Mouse (Mus musculus) midbrain, embryonic 15.5 days (tissue): ENCODE measurements around the gene Zfp91. TPM values are rescaled to one million over a fixed set of nuclear protein-coding genes. Genes with fewer than 3 reads are reported as not detected.

Experiments used
- ATAC-seq: fragments of 200-750 bp; cut with Nextera tagmentation; replicated peaks from 2 replicates; pipeline ENCODE4 v1.8.0; 2017; ENCODE audit warnings: moderate TSS enrichment
- H3K27ac ChIP-seq: fragments of 300-500 bp; sonication (generic); 2 replicates; pipeline ENCODE4 v1.5.1; 2015; ENCODE audit warnings: mild to moderate bottlenecking, inconsistent platforms
- H3K27me3 ChIP-seq: fragments of 300-500 bp; sonication (generic); replicated peaks from 2 replicates; pipeline ENCODE4 v1.6.1; 2015; ENCODE audit warnings: inconsistent platforms
- H3K36me3 ChIP-seq: fragments of 300-500 bp; sonication (generic); replicated peaks from 2 replicates; pipeline ENCODE4 v1.6.1; 2015; ENCODE audit warnings: inconsistent platforms
- H3K4me1 ChIP-seq: fragments of 300-500 bp; sonication (generic); 2 replicates; pipeline ENCODE4 v1.6.1; 2015; ENCODE audit warnings: inconsistent platforms
- H3K4me2 ChIP-seq: fragments of 300-500 bp; sonication (generic); 2 replicates; pipeline ENCODE4 v1.6.1; 2015; ENCODE audit warnings: inconsistent platforms, mild to moderate bottlenecking, moderate library complexity
- H3K4me3 ChIP-seq: fragments of 300-500 bp; sonication (generic); 2 replicates; pipeline ENCODE4 v1.5.1; 2015; ENCODE audit warnings: mild to moderate bottlenecking, inconsistent platforms
- H3K9ac ChIP-seq: fragments of 300-500 bp; sonication (generic); 2 replicates; pipeline ENCODE4 v1.6.1; 2015; ENCODE audit warnings: mild to moderate bottlenecking, inconsistent platforms
- H3K9me3 ChIP-seq: fragments of 300-500 bp; sonication (generic); 2 replicates; pipeline ENCODE4 v1.6.1; 2016; ENCODE audit warnings: inconsistent platforms
- WGBS: fragments of 180-500 bp; shearing (Covaris S2); methylation state at CpG from one replicate; pipeline ENCODE4 v1.1.7; 2015; ENCODE audit warnings: mixed read lengths; 5-methylcytosine and 5-hydroxymethylcytosine counted together
- polyA plus RNA-seq: library from polyadenylated mRNA; unstranded; fragments of >200 nt; fragmentation: Nextera tagmentation; extraction: Ambion mirVana; gene quantifications from 2 replicates; pipeline ENCODE4 v1.2.1, GENCODE M21; 2015

Zfp91 gene
- polyA plus RNA-seq, 1 experiment from 2014 or later = 13.8 TPM

DNA sequence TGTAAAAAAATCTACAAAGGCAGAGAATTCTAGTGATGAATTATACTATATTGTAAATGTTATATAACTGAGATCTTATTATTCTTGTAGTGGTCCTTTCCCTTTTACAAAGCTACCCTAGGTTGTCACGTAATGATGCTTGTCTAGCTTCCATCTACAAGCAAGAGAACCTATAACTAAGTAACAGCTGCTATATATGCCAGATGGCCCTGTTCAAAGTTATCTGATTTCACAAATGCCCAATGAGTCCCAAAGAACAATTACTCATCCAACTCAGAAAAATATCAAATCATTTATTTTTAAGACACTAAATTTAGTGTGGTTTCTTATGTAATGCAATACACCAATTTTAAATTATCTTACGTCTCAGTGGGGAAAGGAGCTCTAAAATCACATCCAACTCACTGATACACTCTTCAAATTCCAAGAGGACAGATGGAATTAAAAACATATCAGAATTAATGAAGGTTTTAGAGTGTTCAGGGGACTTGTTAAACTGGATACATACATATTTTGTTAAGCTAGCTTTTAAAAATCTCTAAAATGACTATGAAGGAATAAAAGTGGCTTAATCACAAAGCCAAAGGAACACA lies 9.0 kb downstream of the Zfp91 start:
- Histone ChIP-seq H3K36me3 (no peaks in the 10 kb centered on the region), H3K9ac (no peak overlapping the region), H3K27me3 (no peaks in the 10 kb centered on the region), H3K27ac (no peak overlapping the region), H3K9me3 (no peaks in the 10 kb centered on the region), H3K4me3 (no peak overlapping the region), H3K4me2 (no peak overlapping the region), H3K4me1 (peaks cover 7% of the 10 kb centered on the region)
- ATAC-seq = no peak
- WGBS = 97% methylated on average over 2 of the region's 2 CpGs

DNA sequence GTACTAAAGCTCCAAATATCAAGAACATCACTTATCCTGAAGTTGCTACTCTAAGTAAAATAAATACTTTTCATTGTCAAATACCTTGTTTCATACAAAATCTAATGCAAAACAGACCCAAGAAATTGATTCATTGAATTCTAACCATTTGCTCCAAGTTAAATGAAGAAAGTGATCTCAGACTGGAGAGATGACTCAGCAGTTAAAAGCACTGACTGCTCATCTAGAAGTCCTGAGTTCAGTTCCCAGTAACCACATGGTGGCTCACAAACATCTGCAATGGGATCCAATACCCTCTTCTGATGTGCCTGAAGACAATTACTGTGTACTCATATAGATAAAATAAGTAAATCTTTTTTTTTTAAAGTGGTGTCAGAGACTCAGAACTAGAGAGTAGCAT lies 15.5 kb downstream of the Zfp91 start:
- H3K27me3 ChIP-seq = no peaks in the 10 kb centered on the region
- H3K27ac ChIP-seq = no peak overlapping the region
- H3K36me3 ChIP-seq = peaks cover 14% of the 10 kb centered on the region; the same call in 1 of the 2 replicates
- no peak overlapping the region for H3K4me2 ChIP-seq
- no peaks in the 10 kb centered on the region for H3K4me1 ChIP-seq
- no peaks in the 10 kb centered on the region for H3K9me3 ChIP-seq
- ATAC-seq = no peak
- H3K4me3 ChIP-seq = no peak overlapping the region
- no peak overlapping the region for H3K9ac ChIP-seq

DNA sequence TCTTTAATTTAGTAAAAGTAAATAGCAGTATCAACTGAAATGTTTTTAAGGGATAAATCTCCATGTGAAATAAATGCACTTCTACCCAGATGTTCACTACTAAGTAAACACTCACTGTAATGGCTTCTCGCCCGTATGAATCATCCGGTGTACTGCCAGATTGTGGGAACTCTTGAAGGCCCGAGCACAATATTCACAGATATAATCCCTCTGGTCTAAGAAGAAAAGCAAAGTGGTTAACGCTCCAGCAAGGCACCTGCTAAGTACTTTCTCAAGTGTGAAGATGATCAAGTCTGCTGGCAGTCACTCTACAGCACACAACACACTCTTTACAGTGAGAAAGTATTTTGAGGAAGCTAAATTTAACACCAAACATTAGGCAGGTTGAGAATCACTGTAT lies 25.0 kb downstream of the Zfp91 start:
- no peaks in the 10 kb centered on the region for H3K4me1 ChIP-seq
- H3K4me2 ChIP-seq = no peak overlapping the region
- no peak for ATAC-seq
- H3K36me3 ChIP-seq = peaks cover 18% of the 10 kb centered on the region
- no peak overlapping the region for H3K9ac ChIP-seq
- H3K27ac ChIP-seq = no peak overlapping the region
- H3K27me3 ChIP-seq = no peaks in the 10 kb centered on the region
- WGBS = 87% methylated on average over 5 of the region's 5 CpGs
- no peaks in the 10 kb centered on the region for H3K9me3 ChIP-seq
- no peak overlapping the region for H3K4me3 ChIP-seq

DNA sequence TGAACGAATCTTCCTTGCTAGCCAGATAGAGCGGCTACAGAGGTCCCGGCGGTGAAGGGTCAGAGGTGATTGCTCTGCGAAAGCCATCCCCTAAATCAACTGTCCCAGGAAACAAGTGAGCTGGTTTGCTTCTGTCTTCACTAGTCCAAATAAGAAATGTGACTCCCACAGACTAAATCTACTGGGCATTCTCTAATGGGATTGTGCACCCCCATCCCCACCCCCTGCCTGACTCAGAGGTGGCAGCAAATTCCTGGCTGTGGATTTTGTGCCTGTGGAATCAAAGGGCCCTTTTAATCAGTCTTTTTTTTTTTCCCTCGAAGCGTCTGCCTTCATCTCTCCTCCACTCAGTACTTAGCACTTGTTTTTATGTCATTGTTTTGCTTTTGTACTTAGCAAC lies 30.6 kb downstream of the Zfp91 start, which contains the start of gene Cntf:
Cntf (minus strand) TSS at position 325 of the 400 bp plus-strand sequence.
- Histone ChIP-seq H3K9ac (no peak within 1 kb of the TSS), H3K9me3 (no peaks in the 10 kb centered on the region), H3K27ac (no peak within 1 kb of the TSS), H3K36me3 (peaks cover 24% of the 10 kb centered on the region), H3K4me1 (no peaks in the 10 kb centered on the region), H3K4me3 (no peak within 1 kb of the TSS), H3K4me2 (no peak within 1 kb of the TSS), H3K27me3 (no peaks in the 10 kb centered on the region)
- no peak for ATAC-seq
- whole genome bisulfite sequencing = 53% methylated on average over 7 of the region's 7 CpGs

DNA sequence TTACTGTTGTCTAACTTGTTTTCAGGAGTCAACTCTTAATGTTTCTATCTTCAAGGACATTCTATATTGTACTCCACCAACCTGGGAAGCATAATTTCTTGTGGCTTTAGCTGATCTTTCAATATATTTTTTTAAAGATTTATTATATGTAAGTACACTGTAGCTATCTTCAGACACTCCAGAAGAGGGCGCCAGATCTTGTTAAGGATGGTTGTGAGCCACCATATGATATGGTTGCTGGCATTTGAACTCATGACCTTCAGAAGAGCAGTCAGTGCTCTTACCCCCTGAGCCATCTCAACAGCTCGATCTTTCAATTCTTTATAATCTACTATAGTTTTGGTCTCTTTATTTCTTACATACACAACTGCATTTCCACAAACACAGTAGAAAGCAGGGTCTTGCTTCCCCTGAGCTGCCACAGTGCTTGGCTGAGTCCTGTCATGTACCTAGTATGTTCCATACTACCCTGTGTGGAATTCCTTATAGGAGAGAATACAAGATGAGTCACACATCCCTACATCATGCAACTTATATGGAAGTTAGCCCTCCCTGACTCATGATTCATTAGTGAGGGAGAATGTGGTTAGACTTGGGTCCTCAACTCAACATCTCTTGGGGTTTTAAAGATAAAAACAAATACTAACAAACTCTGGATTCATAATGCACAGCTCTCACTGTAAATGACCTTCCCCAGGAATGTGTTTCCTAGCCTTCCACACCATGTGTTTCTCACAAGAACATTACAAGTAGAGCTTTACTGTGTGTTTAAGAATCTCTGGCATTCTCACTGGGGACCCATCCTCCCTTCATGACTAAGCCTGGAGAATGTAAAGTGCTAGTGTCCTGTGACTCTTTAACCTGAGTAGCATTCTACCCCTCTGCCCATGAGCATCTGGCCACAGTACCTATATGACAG lies 33.5 kb downstream of the Zfp91 start:
- ATAC-seq = no peak
- WGBS = 60% methylated on average over 2 of the region's 2 CpGs

DNA sequence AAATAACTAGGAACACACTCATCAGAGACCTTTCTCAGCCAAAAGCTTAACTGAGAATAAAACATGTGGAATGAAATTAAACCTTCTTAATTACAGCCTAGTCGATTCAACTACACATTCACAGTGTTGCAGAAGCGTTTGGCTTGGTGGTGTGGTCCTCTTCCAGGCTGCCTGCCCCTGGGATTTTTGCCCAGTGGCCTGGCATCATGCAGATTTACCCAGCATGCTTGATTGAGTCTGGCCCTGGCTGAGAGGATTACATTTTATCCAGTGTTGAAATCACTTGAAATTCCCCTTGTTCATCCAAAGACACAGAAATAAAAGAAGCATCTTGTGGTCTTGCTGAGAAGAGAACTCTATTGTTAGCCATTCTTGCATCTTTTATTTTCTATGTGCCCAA lies 36.3 kb downstream of the Zfp91 start:
- ATAC-seq = peak; percentile 69; the same call in 1 of the 2 replicates
- Histone ChIP-seq H3K27ac (no peak overlapping the region), H3K27me3 (no peaks in the 10 kb centered on the region), H3K4me3 (no peak overlapping the region), H3K9me3 (no peaks in the 10 kb centered on the region), H3K9ac (no peak overlapping the region), H3K4me2 (no peak overlapping the region), H3K36me3 (peaks cover 15% of the 10 kb centered on the region; the same call in 1 of the 2 replicates), H3K4me1 (no peaks in the 10 kb centered on the region)
- WGBS = 34% methylated on average over 2 of the region's 2 CpGs

More for the DNA sequence above, 33.5 kb downstream of the Zfp91 start:
- H3K4me1 ChIP-seq = no peaks in the 10 kb centered on the region
- no peak overlapping the region for H3K27ac ChIP-seq
- no peaks in the 10 kb centered on the region for H3K9me3 ChIP-seq
- no peak overlapping the region for H3K9ac ChIP-seq
- no peak overlapping the region for H3K4me2 ChIP-seq
- no peaks in the 10 kb centered on the region for H3K27me3 ChIP-seq
- H3K4me3 ChIP-seq = no peak overlapping the region
- H3K36me3 ChIP-seq = peaks cover 15% of the 10 kb centered on the region; the same call in 1 of the 2 replicates

DNA sequence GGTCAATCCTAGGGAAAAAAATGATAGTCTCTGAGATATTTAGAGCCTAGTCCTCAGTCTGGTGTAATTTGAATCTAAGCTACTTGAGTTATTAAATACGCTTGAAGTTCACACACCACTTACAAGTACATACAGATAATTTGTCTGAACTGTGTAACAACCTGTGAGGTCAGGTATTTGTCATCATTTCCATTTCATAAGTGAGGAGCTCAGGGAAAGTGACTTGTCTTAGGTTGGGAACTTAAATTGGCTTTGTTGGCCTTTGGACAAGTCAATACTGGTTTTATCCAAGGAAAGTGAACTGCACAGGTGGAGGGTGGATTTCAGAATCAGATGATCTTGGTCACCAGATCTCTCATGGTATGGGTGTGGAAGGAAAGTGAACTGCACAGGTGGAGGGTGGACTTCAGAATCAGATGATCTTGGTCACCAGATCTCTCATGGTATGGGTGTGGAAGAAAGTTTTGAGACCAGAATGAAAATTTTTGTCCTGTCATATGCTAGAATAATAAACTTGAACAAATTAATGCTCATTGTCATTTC lies 36.9 kb downstream of the Zfp91 start:
- H3K9me3 ChIP-seq = no peaks in the 10 kb centered on the region
- peaks cover 9% of the 10 kb centered on the region; the same call in 1 of the 2 replicates for H3K36me3 ChIP-seq
- no peak overlapping the region for H3K9ac ChIP-seq
- 96% methylated on average over 1 of the region's 1 CpGs for WGBS
- no peaks in the 10 kb centered on the region for H3K4me1 ChIP-seq
- no peak overlapping the region for H3K4me3 ChIP-seq
- no peak for ATAC-seq
- H3K27me3 ChIP-seq = no peaks in the 10 kb centered on the region
- no peak overlapping the region for H3K27ac ChIP-seq
- no peak overlapping the region for H3K4me2 ChIP-seq

DNA sequence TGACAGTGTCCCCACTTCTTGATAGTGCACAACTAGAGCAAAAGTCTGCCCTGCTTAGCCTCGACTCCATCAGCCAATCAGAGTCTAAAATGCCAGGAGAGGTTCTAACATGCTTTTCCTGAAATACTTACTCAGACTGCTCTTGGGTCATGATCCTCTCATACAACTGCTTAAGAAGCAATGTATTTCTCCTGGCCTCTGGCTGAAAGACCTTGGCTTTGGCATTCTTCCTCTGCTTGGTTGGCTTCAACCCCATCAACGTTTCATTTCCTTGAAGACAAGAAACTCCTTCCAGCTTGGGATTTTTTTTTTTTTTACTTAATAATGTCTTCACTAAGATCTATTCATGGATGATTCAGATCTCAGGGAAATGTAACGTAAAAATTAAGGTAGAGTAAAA lies 39.6 kb downstream of the Zfp91 start:
- no peaks in the 10 kb centered on the region for H3K9me3 ChIP-seq
- no peaks in the 10 kb centered on the region for H3K27me3 ChIP-seq
- 83% methylated on average over 3 of the region's 3 CpGs for WGBS
- no peak overlapping the region for H3K9ac ChIP-seq
- no peaks in the 10 kb centered on the region for H3K36me3 ChIP-seq
- H3K4me2 ChIP-seq = no peak overlapping the region
- H3K27ac ChIP-seq = no peak overlapping the region
- H3K4me1 ChIP-seq = no peaks in the 10 kb centered on the region
- no peak for ATAC-seq
- H3K4me3 ChIP-seq = no peak overlapping the region

DNA sequence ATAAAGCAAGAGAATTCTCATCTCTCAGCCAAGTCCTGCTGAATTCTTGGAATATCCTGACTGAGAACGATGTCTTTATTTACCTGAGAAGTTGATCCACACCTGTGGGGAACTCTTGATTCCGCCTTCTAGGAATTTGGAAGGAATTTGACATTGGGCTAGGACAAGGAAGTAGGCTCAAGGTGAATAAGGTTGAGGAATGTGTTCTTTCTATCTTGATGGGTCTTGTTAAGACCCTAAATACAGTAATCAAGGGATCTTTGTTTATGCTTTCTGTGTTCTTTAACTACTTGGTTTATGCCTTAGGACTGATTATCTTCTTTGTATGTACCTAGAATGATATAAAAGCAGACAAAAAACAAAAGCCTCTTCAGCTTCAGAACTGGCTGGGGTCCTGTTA lies 64.0 kb downstream of the Zfp91 start:
- H3K27ac ChIP-seq = no peak overlapping the region
- 90% methylated on average over 2 of the region's 2 CpGs for WGBS
- no peaks in the 10 kb centered on the region for H3K36me3 ChIP-seq

DNA sequence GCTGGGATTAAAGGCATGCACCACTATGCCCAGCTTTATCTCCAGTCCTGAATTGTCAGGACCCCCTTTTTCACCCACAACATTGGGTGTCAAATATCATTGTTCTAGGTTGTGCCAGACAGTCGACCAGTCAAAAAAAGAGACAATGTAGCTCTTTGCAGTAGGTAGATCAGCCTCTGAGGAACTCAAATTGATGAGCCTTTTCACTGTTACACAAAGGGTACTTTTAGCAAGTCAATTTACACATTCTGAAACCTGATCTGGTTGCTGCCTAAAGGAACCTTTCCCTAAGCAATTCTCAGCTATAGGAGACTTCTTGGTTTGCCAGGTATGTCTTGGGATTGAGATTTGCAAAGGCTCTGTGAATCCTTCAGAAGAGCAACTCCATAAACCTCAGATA lies 64.9 kb downstream of the Zfp91 start:
- Histone ChIP-seq H3K9ac (no peak overlapping the region), H3K27ac (no peak overlapping the region), H3K4me1 (no peaks in the 10 kb centered on the region), H3K4me3 (no peak overlapping the region), H3K9me3 (no peaks in the 10 kb centered on the region), H3K4me2 (no peak overlapping the region), H3K27me3 (no peaks in the 10 kb centered on the region), H3K36me3 (no peaks in the 10 kb centered on the region)
- ATAC-seq = no peak
- 60% methylated on average over 1 of the region's 1 CpGs for WGBS

More for the DNA sequence above, 64.0 kb downstream of the Zfp91 start:
- Histone ChIP-seq H3K4me3 (no peak overlapping the region), H3K27me3 (no peaks in the 10 kb centered on the region), H3K9me3 (no peaks in the 10 kb centered on the region), H3K9ac (no peak overlapping the region), H3K4me1 (no peaks in the 10 kb centered on the region), H3K4me2 (no peak overlapping the region)
- ATAC-seq = no peak

DNA sequence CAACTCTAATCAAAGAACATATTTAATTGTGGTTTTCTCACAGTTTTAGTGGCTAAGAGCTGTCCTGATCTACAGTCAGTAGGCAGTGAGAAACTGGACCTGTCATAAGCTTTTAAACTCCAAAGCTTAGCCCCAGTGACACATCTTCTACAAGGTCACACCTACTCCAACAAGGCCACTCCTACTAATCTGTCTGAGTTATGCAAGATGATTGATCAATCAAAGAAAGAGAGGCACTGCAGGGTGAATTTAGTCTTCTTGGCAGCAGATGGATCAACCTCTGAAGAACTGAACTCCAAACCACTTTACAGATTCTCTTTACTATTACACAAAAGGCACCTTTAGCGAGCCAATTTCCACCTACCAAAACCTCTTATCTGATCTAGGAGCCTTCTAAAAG lies 70.1 kb downstream of the Zfp91 start:
- H3K36me3 ChIP-seq = no peaks in the 10 kb centered on the region
- no peak overlapping the region for H3K9ac ChIP-seq
- WGBS = 86% methylated on average over 1 of the region's 1 CpGs
- no peaks in the 10 kb centered on the region for H3K4me1 ChIP-seq
- H3K9me3 ChIP-seq = no peaks in the 10 kb centered on the region
- no peak for ATAC-seq
- no peak overlapping the region for H3K4me3 ChIP-seq
- H3K27ac ChIP-seq = no peak overlapping the region
- H3K4me2 ChIP-seq = no peak overlapping the region
- H3K27me3 ChIP-seq = no peaks in the 10 kb centered on the region

DNA sequence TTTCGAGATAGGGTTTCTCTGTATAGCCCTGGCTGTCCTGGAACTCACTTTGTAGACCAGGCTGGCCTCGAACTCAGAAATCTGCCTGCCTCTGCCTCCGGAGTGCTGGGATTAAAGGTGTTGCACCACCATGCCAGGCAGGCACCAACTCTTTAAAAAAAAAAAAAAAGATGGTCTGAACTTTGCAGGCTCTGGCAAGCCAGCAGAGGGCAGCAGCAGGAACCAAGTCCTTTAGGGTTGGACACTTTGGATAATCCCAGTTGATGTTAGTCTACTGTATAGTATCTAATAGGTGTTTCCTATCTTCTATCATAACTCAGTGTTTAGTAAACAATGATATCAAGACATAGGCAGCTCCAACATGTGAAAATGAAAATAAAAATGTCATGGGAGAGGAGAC lies 73.6 kb downstream of the Zfp91 start:
- no peaks in the 10 kb centered on the region for H3K36me3 ChIP-seq
- no peak for ATAC-seq
- no peak overlapping the region for H3K4me3 ChIP-seq
- no peaks in the 10 kb centered on the region for H3K4me1 ChIP-seq
- 80% methylated on average over 2 of the region's 3 CpGs for WGBS
- no peak overlapping the region for H3K9ac ChIP-seq
- no peaks in the 10 kb centered on the region for H3K9me3 ChIP-seq
- no peak overlapping the region for H3K4me2 ChIP-seq
- H3K27me3 ChIP-seq = no peaks in the 10 kb centered on the region
- H3K27ac ChIP-seq = no peak overlapping the region
